Mouse (Mus musculus) gastrocnemius, postnatal 14 days (tissue): ENCODE data around the gene Chgb. TPM values are rescaled to one million over a fixed set of nuclear protein-coding genes. Genes with fewer than 3 reads are reported as not detected.

ENCODE experiments used
- DNase-seq: peaks from one replicate; pipeline ENCODE4 v3.0.0; 2021; ENCODE audit warnings: mixed read lengths
- intact Hi-C: fragments of 180-260 bp; cut with DNase I; formaldehyde crosslinking; loops from one replicate; pipeline ENCODE4 v1.15.1; 2025; ENCODE audit warnings: low total_unique reads
- total RNA-seq, 2 experiments: library from RNA; stranded (reverse); gene quantifications; 2 replicates each; pipeline ENCODE4 v1.2.3; 2021

The Chgb gene
- total RNA-seq, 2 experiments from 2014 or later, result 0.18 to 0.21 TPM

GRCm38 (mm10) chr2:132815608-132816314 lies 34.7 kb downstream of the Chgb start, which contains the start of the genes Trmt6 and Mcm8:
Trmt6 (minus strand) TSS chr2:132816055.
Mcm8 (plus strand) TSS chr2:132816141.
- DNase-seq, result peak; percentile 92
- intact Hi-C loops, result no loop called here

- no peak for DNase-seq
- intact Hi-C loops, result no loop called here
Observed at GRCm38 (mm10) chr2:132841071-132841470, 60.0 kb downstream of the Chgb start.

Other genes starting within 250 kb of the Chgb start
- 10 to 100 TPM; 68.7 to 92.7 TPM for gene Gpcpd1, start 193.5 kb upstream of the Chgb start, total RNA-seq
- 1 to 10 TPM; 3.1 to 3.2 TPM for gene Shld1, start 94.3 kb upstream of the Chgb start, total RNA-seq
- 1 to 10 TPM; 6.2 to 7.5 TPM for gene Trmt6, start 34.8 kb downstream of the Chgb start, total RNA-seq
- gene Mcm8, start 34.9 kb downstream of the Chgb start, total RNA-seq, result 1 to 10 TPM; 1.1 to 1.5 TPM
- 10 to 100 TPM; 14.2 to 15.8 TPM for gene Crls1, start 65.4 kb downstream of the Chgb start, total RNA-seq
- not detected for gene Lrrn4, start 99.6 kb downstream of the Chgb start, total RNA-seq
- gene Fermt1, start 164.6 kb downstream of the Chgb start, total RNA-seq, result not detected